Mouse (Mus musculus): ENCODE measurements around the gene Itln1.
A peak's percentile ranks its signal among the peaks of the same experiment; 100 is the strongest.

GRCm38 (mm10) chr1:171503592-171504291 lies 31.4 kb downstream of the Itln1 start:
- TF ChIP-seq POLR2A (IDR thresholded peaks at IDR 0.05; ENCODE audit: low read depth, low read length), result 0 out of 2 replicates have a peak, but pooled peaks have one; percentile 14
- TF ChIP-seq CTCF (IDR thresholded peaks at IDR 0.05; ENCODE audit: extremely low read depth, insufficient read length, insufficient replicate concordance, low read depth, low read length), result no peak
